Mouse (Mus musculus) MEL (cell line): Measurements from ENCODE around the gene Kantr. TPM values are rescaled to one million over a fixed set of nuclear protein-coding genes. Genes with fewer than 3 reads are reported as not detected.
A peak's percentile ranks its signal among the peaks of the same experiment; 100 is the strongest.

Experiments
- DNase-seq: peaks from one replicate; pipeline ENCODE4 v3.0.0; 2011; ENCODE audit warnings: low read depth, low spot score
- H3K27ac ChIP-seq: 2 replicates; pipeline ENCODE4 v1.5.1; 2012; ENCODE audit warnings: low read depth, mild to moderate bottlenecking, control low read depth, low read length, moderate library complexity; ENCODE audit not compliant: control insufficient read depth
- H3K27me3 ChIP-seq, 2 experiments: fragments of 150-350 bp in 1 of 2; sonication (generic) in 1 of 2; 2 replicates each; pipeline ENCODE4 v1.6.1; 2012; ENCODE audit warnings: low read length in 2 of 2, mild to moderate bottlenecking in 2 of 2, improper control_type of control experiment in 1 of 2, moderate library complexity in 1 of 2; ENCODE audit not compliant: insufficient read depth in 2 of 2, control insufficient read depth in 1 of 2
- H3K36me3 ChIP-seq, 2 experiments: 2 replicates each; pipeline ENCODE4 v1.6.1; 2012 to 2014; ENCODE audit warnings: low read length in 2 of 2, improper control_type of control experiment in 1 of 2, inconsistent platforms in 1 of 2, mild to moderate bottlenecking in 1 of 2; ENCODE audit not compliant: insufficient read depth in 2 of 2, control insufficient read depth in 1 of 2
- H3K4me1 ChIP-seq, 2 experiments: fragments of 150-350 bp in 1 of 2; sonication (generic) in 1 of 2; 2 replicates each; pipeline ENCODE4 v1.6.1; 2012; ENCODE audit warnings: low read length in 2 of 2, improper control_type of control experiment in 1 of 2, mild to moderate bottlenecking in 1 of 2; ENCODE audit not compliant: insufficient read depth in 2 of 2, control insufficient read depth in 1 of 2
- H3K4me3 ChIP-seq, 2 experiments: fragments of 150-350 bp in 1 of 2; sonication (generic) in 1 of 2; 2 replicates each; pipeline ENCODE4 v1.5.1; 2012; ENCODE audit warnings: low read depth in 2 of 2, low read length in 2 of 2, mild to moderate bottlenecking in 2 of 2, moderate library complexity in 2 of 2, control low read depth in 1 of 2, improper control_type of control experiment in 1 of 2; ENCODE audit not compliant: control insufficient read depth in 1 of 2, insufficient read depth in 1 of 2
- H3K79me2 ChIP-seq: 2 replicates; pipeline ENCODE4 v1.6.1; 2012; ENCODE audit warnings: mild to moderate bottlenecking, low read length, moderate library complexity; ENCODE audit not compliant: control insufficient read depth, poor library complexity, insufficient read depth
- H3K9ac ChIP-seq: 2 replicates; pipeline ENCODE4 v1.6.1; 2012; ENCODE audit warnings: low read depth, mild to moderate bottlenecking, control low read depth, low read length, moderate library complexity; ENCODE audit not compliant: control insufficient read depth, poor library complexity, severe bottlenecking
- H3K9me3 ChIP-seq: fragments of 150-350 bp; sonication (generic); replicated peaks from 2 replicates; pipeline ENCODE4 v1.6.1; 2012; ENCODE audit warnings: mild to moderate bottlenecking, low read length, improper control_type of control experiment, moderate library complexity; ENCODE audit not compliant: insufficient read depth
- BHLHE40 ChIP-seq: IDR thresholded peaks from 2 replicates; pipeline ENCODE4 v1.6.1; 2012; ENCODE audit warnings: low read depth, mild to moderate bottlenecking, inconsistent platforms, low read length, improper control_type of control experiment, borderline replicate concordance
- CHD1 ChIP-seq: IDR thresholded peaks from 2 replicates; pipeline ENCODE4 v1.6.1; 2012; ENCODE audit warnings: low read depth, mild to moderate bottlenecking, inconsistent platforms, low read length, improper control_type of control experiment
- CHD2 ChIP-seq: IDR thresholded peaks from 2 replicates; pipeline ENCODE4 v1.6.1; 2011; ENCODE audit warnings: low read length, improper control_type of control experiment
- CTCF ChIP-seq, 3 experiments: IDR thresholded peaks in 2 of 3; conservative IDR thresholded peaks in 1 of 3; 2 replicates each; pipeline ENCODE4 v1.5.1; 2011 to 2012; ENCODE audit warnings: low read length in 3 of 3, low read depth in 2 of 3, mild to moderate bottlenecking in 2 of 3, improper control_type of control experiment in 1 of 3, inconsistent platforms in 1 of 3, mixed read lengths in 1 of 3, moderate library complexity in 1 of 3; ENCODE audit not compliant: control insufficient read depth in 1 of 3, insufficient read depth in 1 of 3, poor library complexity in 1 of 3, severe bottlenecking in 1 of 3
- E2F4 ChIP-seq: IDR thresholded peaks from 2 replicates; pipeline ENCODE4 v1.6.1; 2011; ENCODE audit warnings: low read depth, low read length, improper control_type of control experiment, borderline replicate concordance
- EP300 ChIP-seq, 2 experiments: IDR thresholded peaks; 2 replicates each; pipeline ENCODE4 v1.6.1; 2011; ENCODE audit warnings: improper control_type of control experiment in 2 of 2, low read length in 2 of 2, low read depth in 1 of 2, mild to moderate bottlenecking in 1 of 2
- ETS1 ChIP-seq: IDR thresholded peaks from 2 replicates; pipeline ENCODE4 v1.6.1; 2012; ENCODE audit warnings: low read depth, mild to moderate bottlenecking, inconsistent platforms, low read length, improper control_type of control experiment, moderate library complexity
- GABPA ChIP-seq: IDR thresholded peaks from 2 replicates; pipeline ENCODE4 v1.6.1; 2012; ENCODE audit warnings: low read depth, mild to moderate bottlenecking, inconsistent platforms, low read length, improper control_type of control experiment, moderate library complexity
- GATA1 ChIP-seq: IDR thresholded peaks from 2 replicates; pipeline ENCODE4 v1.6.1; 2011; ENCODE audit warnings: low read depth, low read length, improper control_type of control experiment
- HCFC1 ChIP-seq: IDR thresholded peaks from 2 replicates; pipeline ENCODE4 v1.6.1; 2012; ENCODE audit warnings: low read depth, mild to moderate bottlenecking, inconsistent platforms, low read length, improper control_type of control experiment, moderate library complexity
- KAT2A ChIP-seq: conservative IDR thresholded peaks from 2 replicates; pipeline ENCODE4 v1.6.1; 2012; ENCODE audit warnings: low read depth, low read length, improper control_type of control experiment, inconsistent platforms
- MAFK ChIP-seq: IDR thresholded peaks from 2 replicates; pipeline ENCODE4 v1.6.1; 2011; ENCODE audit warnings: low read depth, mild to moderate bottlenecking, low read length, improper control_type of control experiment, borderline replicate concordance
- MAX ChIP-seq: IDR thresholded peaks from 2 replicates; pipeline ENCODE4 v1.6.1; 2011; ENCODE audit warnings: low read length, improper control_type of control experiment
- MAZ ChIP-seq: IDR thresholded peaks from 2 replicates; pipeline ENCODE4 v1.6.1; 2012; ENCODE audit warnings: low read depth, mild to moderate bottlenecking, inconsistent platforms, low read length, improper control_type of control experiment
- MEF2A ChIP-seq: IDR thresholded peaks from 2 replicates; pipeline ENCODE4 v1.6.1; 2014; ENCODE audit warnings: low read depth, mild to moderate bottlenecking, inconsistent platforms, low read length, improper control_type of control experiment; ENCODE audit not compliant: poor library complexity, insufficient replicate concordance, severe bottlenecking; ENCODE audit errors: extremely low read depth
- MYB ChIP-seq: IDR thresholded peaks from 2 replicates; pipeline ENCODE4 v1.6.1; 2011; ENCODE audit warnings: mild to moderate bottlenecking, low read depth, low read length, improper control_type of control experiment
- NELFE ChIP-seq: IDR thresholded peaks from 2 replicates; pipeline ENCODE4 v1.6.1; 2011; ENCODE audit warnings: low read depth, low read length, improper control_type of control experiment
- NRF1 ChIP-seq: IDR thresholded peaks from 2 replicates; pipeline ENCODE4 v1.6.1; 2014; ENCODE audit warnings: low read depth, mild to moderate bottlenecking, inconsistent platforms, low read length, improper control_type of control experiment, moderate library complexity; ENCODE audit not compliant: poor library complexity, insufficient read depth, severe bottlenecking
- POLR2A ChIP-seq, 2 experiments: IDR thresholded peaks; 2 replicates each; pipeline ENCODE4 v1.6.1; 2011 to 2012; ENCODE audit warnings: low read length in 2 of 2, mild to moderate bottlenecking in 2 of 2, control low read depth in 1 of 2, improper control_type of control experiment in 1 of 2, low read depth in 1 of 2, moderate library complexity in 1 of 2; ENCODE audit not compliant: control insufficient read depth in 1 of 2, insufficient read depth in 1 of 2, poor library complexity in 1 of 2
- POLR2AphosphoS2 ChIP-seq: IDR thresholded peaks from 2 replicates; pipeline ENCODE4 v1.6.1; 2011; ENCODE audit warnings: low read length, improper control_type of control experiment
- POLR2AphosphoS5 ChIP-seq: IDR thresholded peaks from 2 replicates; pipeline ENCODE4 v1.6.1; 2012; ENCODE audit warnings: low read depth, borderline replicate concordance, mild to moderate bottlenecking, inconsistent platforms, low read length, moderate library complexity, mixed read lengths
- RAD21 ChIP-seq: IDR thresholded peaks from 2 replicates; pipeline ENCODE4 v1.6.1; 2011; ENCODE audit warnings: mild to moderate bottlenecking, low read depth, low read length, improper control_type of control experiment
- RCOR1 ChIP-seq: IDR thresholded peaks from 2 replicates; pipeline ENCODE4 v1.6.1; 2012; ENCODE audit warnings: low read depth, mild to moderate bottlenecking, inconsistent platforms, low read length, improper control_type of control experiment
- SIN3A ChIP-seq: IDR thresholded peaks from 2 replicates; pipeline ENCODE4 v1.6.1; 2012; ENCODE audit warnings: low read length, improper control_type of control experiment, inconsistent platforms
- TCF12 ChIP-seq: IDR thresholded peaks from 2 replicates; pipeline ENCODE4 v1.6.1; 2014; ENCODE audit warnings: low read depth, mild to moderate bottlenecking, inconsistent platforms, low read length, improper control_type of control experiment, moderate library complexity
- UBTF ChIP-seq: IDR thresholded peaks from 2 replicates; pipeline ENCODE4 v1.6.1; 2012; ENCODE audit warnings: low read depth, mild to moderate bottlenecking, inconsistent platforms, low read length, improper control_type of control experiment, moderate library complexity, borderline replicate concordance; ENCODE audit not compliant: insufficient read depth
- USF2 ChIP-seq, 2 experiments: IDR thresholded peaks; 2 replicates each; pipeline ENCODE4 v1.6.1; 2011 to 2012; ENCODE audit warnings: improper control_type of control experiment in 2 of 2, low read length in 2 of 2, borderline replicate concordance in 1 of 2, inconsistent platforms in 1 of 2, low read depth in 1 of 2, mild to moderate bottlenecking in 1 of 2; ENCODE audit not compliant: insufficient read depth in 1 of 2
- ZC3H11A ChIP-seq: IDR thresholded peaks from 2 replicates; pipeline ENCODE4 v1.6.1; 2012; ENCODE audit warnings: low read depth, mild to moderate bottlenecking, inconsistent platforms, low read length, improper control_type of control experiment
- ZMIZ1 ChIP-seq: IDR thresholded peaks from 2 replicates; pipeline ENCODE4 v1.6.1; 2012; ENCODE audit warnings: low read depth, mild to moderate bottlenecking, inconsistent platforms, low read length, improper control_type of control experiment, moderate library complexity
- ZNF384 ChIP-seq: IDR thresholded peaks from 2 replicates; pipeline ENCODE4 v1.6.1; 2012; ENCODE audit warnings: low read depth, mild to moderate bottlenecking, inconsistent platforms, low read length, improper control_type of control experiment
- polyA plus RNA-seq, 2 experiments: library from polyadenylated mRNA; stranded (reverse) in 1 of 2; unstranded in 1 of 2; fragments of >175 nt in 1 of 2; fragments of >200 nt in 1 of 2; gene quantifications; 2 replicates each; pipeline versions ENCODE4 v1.2.1 to v1.2.4; 2012; ENCODE audit warnings: low replicate concordance in 2 of 2, low read depth in 1 of 2; ENCODE audit not compliant: insufficient read length in 2 of 2, insufficient read depth in 1 of 2, missing spikeins in 1 of 2
- total RNA-seq: library from RNA; depleted of rRNA; stranded (reverse); fragments of 300-350 nt; gene quantifications from 2 replicates; pipeline ENCODE4 v1.2.3, GENCODE M21; 2012

Gene Kantr
- total and polyA plus RNA-seq, 3 experiments = 1.6 to 3.9 TPM; not detected in 1

GRCm38 (mm10) chrX:152366418-152366817 lies 39.1 kb upstream of the Kantr start:
- no peak overlapping the region for H3K27ac ChIP-seq
- no peaks in the 10 kb centered on the region for H3K79me2 ChIP-seq
- H3K4me1 ChIP-seq = no peaks in the 10 kb centered on the region
- H3K4me3 ChIP-seq = no peak overlapping the region
- no peak for DNase-seq
- peaks cover 1 to 12% of the 10 kb centered on the region in 2 experiments for H3K27me3 ChIP-seq
- H3K36me3 ChIP-seq = no peaks in the 10 kb centered on the region
- no peaks in the 10 kb centered on the region; the same call in 1 of the 2 replicates for H3K9me3 ChIP-seq
- H3K9ac ChIP-seq = no peak overlapping the region
- TF ChIP-seq ZMIZ1 (no peak), RCOR1 (no peak), POLR2AphosphoS5 (no peak), CHD2 (no peak), BHLHE40 (no peak), NELFE (no peak), SIN3A (no peak), MAFK (no peak), USF2 (IDR thresholded peaks at IDR 0.05; ENCODE audit: borderline replicate concordance in 1 of 2, insufficient read depth in 1 of 2, low read depth in 1 of 2, low read length in 2 of 2) (no peak), EP300 (IDR thresholded peaks at IDR 0.05; ENCODE audit: low read depth in 1 of 2, low read length in 2 of 2) (no peak), MAZ (no peak)
- TF ChIP-seq, all 39 proteins: peak for 0

GRCm38 (mm10) chrX:152352553-152353153 lies 25.4 kb upstream of the Kantr start:
- Histone ChIP-seq H3K4me1 (no peaks in the 10 kb centered on the region; a peak in 2 of 4 replicates), H3K36me3 (no peaks in the 10 kb centered on the region), H3K27ac (no peak overlapping the region), H3K9ac (no peak overlapping the region), H3K4me3 (no peak overlapping the region), H3K27me3 (no peaks in the 10 kb centered on the region; a peak in 3 of 4 replicates), H3K9me3 (no peaks in the 10 kb centered on the region), H3K79me2 (no peaks in the 10 kb centered on the region)
- peak; percentile 88 for DNase-seq
- TF ChIP-seq HCFC1 (no peak), MAFK (no peak), MEF2A (no peak), ZMIZ1 (no peak), GATA1 (no peak), POLR2AphosphoS2 (no peak), KAT2A (no peak), RAD21 (peak; percentile 89), MYB (no peak), CHD2 (no peak), GABPA (no peak), CHD1 (no peak), ZNF384 (no peak), MAX (no peak), POLR2AphosphoS5 (no peak), CTCF (IDR thresholded peaks at IDR 0.05 in 2 of 3, conservative IDR thresholded peaks at IDR 0.05 in 1 of 3; ENCODE audit: control insufficient read depth in 1 of 3, insufficient read depth in 1 of 3, low read depth in 2 of 3, low read length in 3 of 3, poor library complexity in 1 of 3, severe bottlenecking in 1 of 3) (peak; percentile 42 to 82 (median 58); a peak in 5 of 6 replicates), POLR2A (IDR thresholded peaks at IDR 0.05; ENCODE audit: control insufficient read depth in 1 of 2, insufficient read depth in 1 of 2, low read depth in 1 of 2, low read length in 2 of 2, poor library complexity in 1 of 2) (no peak), TCF12 (no peak), SIN3A (no peak), NRF1 (no peak), ETS1 (no peak), UBTF (no peak), BHLHE40 (no peak), ZC3H11A (peak; percentile 64), E2F4 (no peak)
